ENCODE assay signal across 8 mouse cellular contexts in genomic region chr12:106955778-106956177, GRCm38 (mm10).
A peak's percentile ranks its signal among the peaks of the same experiment; 100 is the strongest.
DNase-seq lines count a peak whose midpoint lies in the region; ATAC-seq and TF ChIP-seq lines count a peak whose summit lies in the region.

No protein-coding gene starts in this region.

- H3K4me1 ChIP-seq in kidney, embryonic 15.5 days, result no peaks in the 10 kb centered on the region
- peaks cover 14% of the 10 kb centered on the region for H3K4me1 ChIP-seq in heart, postnatal 0 days (ENCODE audit: control insufficient read depth, insufficient read depth)
- H3K4me1 ChIP-seq in stomach, embryonic 16.5 days (ENCODE audit: control insufficient read depth, insufficient read depth, low read length), result peaks cover 3% of the 10 kb centered on the region; the same call in 1 of the 2 replicates

- 66% methylated on average over 12 of the region's 12 CpGs for WGBS in kidney, embryonic 15.5 days
- 36% methylated on average over 12 of the region's 12 CpGs for WGBS in heart, postnatal 0 days
- WGBS in stomach, embryonic 16.5 days, result 56% methylated on average over 12 of the region's 12 CpGs

- H3K36me3 ChIP-seq in kidney, embryonic 15.5 days, result no peaks in the 10 kb centered on the region
- H3K36me3 ChIP-seq in heart, postnatal 0 days (replicated peaks; ENCODE audit: control insufficient read depth, insufficient read depth, low read length), result no peaks in the 10 kb centered on the region
- no peaks in the 10 kb centered on the region for H3K36me3 ChIP-seq in stomach, embryonic 16.5 days (ENCODE audit: control insufficient read depth, insufficient read depth, low read length)

- no peak overlapping the region for H3K4me2 ChIP-seq in kidney, embryonic 15.5 days
- H3K4me2 ChIP-seq in heart, postnatal 0 days (ENCODE audit: low read depth, low read length), result no peak overlapping the region
- no peak overlapping the region for H3K4me2 ChIP-seq in stomach, embryonic 16.5 days (ENCODE audit: low read depth, low read length)

- H3K27me3 ChIP-seq in kidney, embryonic 15.5 days, result no peaks in the 10 kb centered on the region
- H3K27me3 ChIP-seq in heart, postnatal 0 days (ENCODE audit: control insufficient read depth, insufficient read depth, low read length), result no peaks in the 10 kb centered on the region
- H3K27me3 ChIP-seq in stomach, embryonic 16.5 days (ENCODE audit: control insufficient read depth, insufficient read depth, low read length), result no peaks in the 10 kb centered on the region

- peak; percentile 72 for DNase-seq in kidney, adult 18-20 months
- peak; percentile 98 for DNase-seq in cerebellum, postnatal 10 days
- peak; percentile 72 for DNase-seq in heart, postnatal 0 days (ENCODE audit: low spot score)
- DNase-seq in layer of hippocampus, adult 9-11 months, result peak; percentile 72
- DNase-seq in lung, postnatal 14 days, result peak; percentile 46
- DNase-seq in thymus, postnatal 36 days, result no peak

- no peak overlapping the region for H3K4me3 ChIP-seq in kidney, embryonic 15.5 days (replicated peaks)
- H3K4me3 ChIP-seq in heart, postnatal 0 days (ENCODE audit: low read depth, low read length), result no peak overlapping the region
- no peak overlapping the region for H3K4me3 ChIP-seq in stomach, embryonic 16.5 days (replicated peaks; ENCODE audit: low read length)

- TF ChIP-seq CTCF in heart, postnatal 0 days (IDR thresholded peaks at IDR 0.05; ENCODE audit: low read depth), result no peak

- no peak for ATAC-seq in kidney, embryonic 15.5 days (replicated peaks; ENCODE audit: low FRiP score)
- ATAC-seq in heart, postnatal 0 days (ENCODE audit: insufficient read depth, low read depth), result peak; percentile 77
- ATAC-seq in stomach, embryonic 16.5 days (ENCODE audit: insufficient read depth, low FRiP score), result peak; percentile 44; the same call in 1 of the 2 replicates

- H3K9me3 ChIP-seq in kidney, embryonic 15.5 days (replicated peaks), result no peaks in the 10 kb centered on the region
- no peaks in the 10 kb centered on the region for H3K9me3 ChIP-seq in heart, postnatal 0 days (replicated peaks; ENCODE audit: control insufficient read depth, low read length)
- H3K9me3 ChIP-seq in stomach, embryonic 16.5 days (replicated peaks; ENCODE audit: control insufficient read depth, low read length), result 0 out of 2 replicates have a peak, but pooled peaks cover 3% of the 10 kb centered on the region

- H3K27ac ChIP-seq in kidney, embryonic 15.5 days, result no peak overlapping the region
- H3K27ac ChIP-seq in heart, postnatal 0 days (ENCODE audit: low read depth), result no peak overlapping the region
- no peak overlapping the region for H3K27ac ChIP-seq in stomach, embryonic 16.5 days (ENCODE audit: low read length)

- no peak overlapping the region for H3K9ac ChIP-seq in kidney, embryonic 15.5 days
- H3K9ac ChIP-seq in heart, postnatal 0 days (replicated peaks; ENCODE audit: low read depth, low read length), result no peak overlapping the region
- no peak overlapping the region for H3K9ac ChIP-seq in stomach, embryonic 16.5 days (ENCODE audit: low read length)

- TF ChIP-seq EP300 in heart, postnatal 0 days (IDR thresholded peaks at IDR 0.05; ENCODE audit: low read depth), result no peak

Comparison
In these comparisons a context has a peak if more than half of its experiments do, and no peak if none do; other contexts are left out.
1. DNase-seq: peak in kidney, adult 18-20 months (single experiment), cerebellum, postnatal 10 days (2 of 2), heart, postnatal 0 days (single experiment), layer of hippocampus, adult 9-11 months (single experiment) and lung, postnatal 14 days (single experiment); none in thymus, postnatal 36 days (0 of 2).